Mouse (Mus musculus): ENCODE data around the gene Apoh. TPM values are rescaled to one million over a fixed set of nuclear protein-coding genes. Genes with fewer than 3 reads are reported as not detected.

The Apoh gene
- polyA plus RNA-seq, 1 experiment from 2014 or later = not detected

- H3K36me3 ChIP-seq (ENCODE audit: control insufficient read depth, insufficient read depth, low read length) = no peaks in the 10 kb centered on the region
- no peak overlapping the region for H3K4me3 ChIP-seq (ENCODE audit: low read depth, low read length)
- H3K9ac ChIP-seq (replicated peaks; ENCODE audit: low read depth, low read length) = no peak overlapping the region
- WGBS = 89% methylated on average over 2 of the region's 2 CpGs
- ATAC-seq (ENCODE audit: low read depth) = no peak
- H3K4me1 ChIP-seq (ENCODE audit: control insufficient read depth, insufficient read depth, low read length) = no peaks in the 10 kb centered on the region
- H3K9me3 ChIP-seq (ENCODE audit: control insufficient read depth, low read length) = no peaks in the 10 kb centered on the region
- H3K4me2 ChIP-seq (ENCODE audit: low read depth, low read length) = no peak overlapping the region
- H3K27ac ChIP-seq (ENCODE audit: low read depth, low read length) = no peak overlapping the region
- H3K27me3 ChIP-seq (ENCODE audit: control insufficient read depth, insufficient read depth, low read length) = no peaks in the 10 kb centered on the region
Measured at GRCm38 (mm10) chr11:108322156-108322555, 21.0 kb upstream of the Apoh start.

DNA sequence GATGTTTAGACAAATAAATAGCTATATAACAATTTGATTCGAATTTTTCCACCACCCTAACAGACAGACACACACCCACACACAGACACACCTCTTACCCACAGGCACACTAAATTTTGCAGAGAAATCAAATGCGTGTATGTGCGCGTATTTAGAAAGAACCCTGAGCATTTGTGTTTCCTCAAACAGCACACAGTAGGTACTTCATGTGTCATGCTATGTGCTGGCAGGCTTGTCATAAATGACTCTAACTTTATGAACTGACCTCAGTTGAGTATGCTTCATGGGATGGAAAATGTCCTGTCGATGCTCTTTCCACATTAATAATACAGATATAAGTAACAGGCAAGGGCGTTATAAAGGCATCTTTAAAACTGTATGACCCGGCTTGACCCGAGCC is 17.2 kb upstream of the Apoh start:
- Histone ChIP-seq H3K9me3 (ENCODE audit: control insufficient read depth, low read length) (no peaks in the 10 kb centered on the region), H3K4me1 (ENCODE audit: control insufficient read depth, insufficient read depth, low read length) (no peaks in the 10 kb centered on the region), H3K27me3 (ENCODE audit: control insufficient read depth, insufficient read depth, low read length) (no peaks in the 10 kb centered on the region), H3K27ac (ENCODE audit: low read depth, low read length) (no peak overlapping the region), H3K4me2 (ENCODE audit: low read depth, low read length) (no peak overlapping the region), H3K4me3 (ENCODE audit: low read depth, low read length) (no peak overlapping the region), H3K36me3 (ENCODE audit: control insufficient read depth, insufficient read depth, low read length) (no peaks in the 10 kb centered on the region), H3K9ac (replicated peaks; ENCODE audit: low read depth, low read length) (no peak overlapping the region)
- no peak for ATAC-seq (ENCODE audit: low read depth)
- WGBS = 88% methylated on average over 8 of the region's 8 CpGs

GRCm38 (mm10) chr11:108330818-108331217 is 12.3 kb upstream of the Apoh start:
- Histone ChIP-seq H3K27me3 (ENCODE audit: control insufficient read depth, insufficient read depth, low read length) (no peaks in the 10 kb centered on the region), H3K4me2 (ENCODE audit: low read depth, low read length) (no peak overlapping the region), H3K9me3 (ENCODE audit: control insufficient read depth, low read length) (no peaks in the 10 kb centered on the region), H3K36me3 (ENCODE audit: control insufficient read depth, insufficient read depth, low read length) (no peaks in the 10 kb centered on the region), H3K4me1 (ENCODE audit: control insufficient read depth, insufficient read depth, low read length) (no peaks in the 10 kb centered on the region), H3K27ac (ENCODE audit: low read depth, low read length) (no peak overlapping the region), H3K4me3 (ENCODE audit: low read depth, low read length) (no peak overlapping the region), H3K9ac (replicated peaks; ENCODE audit: low read depth, low read length) (no peak overlapping the region)
- ATAC-seq (ENCODE audit: low read depth) = no peak
- WGBS = 82% methylated on average over 11 of the region's 11 CpGs

- H3K4me2 ChIP-seq (ENCODE audit: low read depth, low read length) = no peak overlapping the region
- no peaks in the 10 kb centered on the region for H3K27me3 ChIP-seq (ENCODE audit: control insufficient read depth, insufficient read depth, low read length)
- 18% methylated on average over 5 of the region's 5 CpGs for WGBS
- H3K27ac ChIP-seq (ENCODE audit: low read depth, low read length) = no peak overlapping the region
- ATAC-seq (ENCODE audit: low read depth) = no peak
- H3K4me3 ChIP-seq (ENCODE audit: low read depth, low read length) = no peak overlapping the region
- no peaks in the 10 kb centered on the region for H3K4me1 ChIP-seq (ENCODE audit: control insufficient read depth, insufficient read depth, low read length)
- no peak overlapping the region for H3K9ac ChIP-seq (replicated peaks; ENCODE audit: low read depth, low read length)
- H3K9me3 ChIP-seq (ENCODE audit: control insufficient read depth, low read length) = no peaks in the 10 kb centered on the region
- no peaks in the 10 kb centered on the region for H3K36me3 ChIP-seq (ENCODE audit: control insufficient read depth, insufficient read depth, low read length)
Measured at GRCm38 (mm10) chr11:108333006-108333405, 10.1 kb upstream of the Apoh start.

GRCm38 (mm10) chr11:108333583-108334379 is 9.4 kb upstream of the Apoh start:
- no peak overlapping the region for H3K4me2 ChIP-seq (ENCODE audit: low read depth, low read length)
- H3K4me1 ChIP-seq (ENCODE audit: control insufficient read depth, insufficient read depth, low read length) = no peaks in the 10 kb centered on the region
- no peak for ATAC-seq (ENCODE audit: low read depth)
- no peak overlapping the region for H3K9ac ChIP-seq (replicated peaks; ENCODE audit: low read depth, low read length)
- H3K27me3 ChIP-seq (ENCODE audit: control insufficient read depth, insufficient read depth, low read length) = no peaks in the 10 kb centered on the region
- H3K9me3 ChIP-seq (ENCODE audit: control insufficient read depth, low read length) = no peaks in the 10 kb centered on the region
- H3K4me3 ChIP-seq (ENCODE audit: low read depth, low read length) = no peak overlapping the region
- no peak overlapping the region for H3K27ac ChIP-seq (ENCODE audit: low read depth, low read length)
- H3K36me3 ChIP-seq (ENCODE audit: control insufficient read depth, insufficient read depth, low read length) = no peaks in the 10 kb centered on the region
- WGBS = 28% methylated on average over 8 of the region's 8 CpGs

- Histone ChIP-seq H3K9ac (replicated peaks; ENCODE audit: low read depth, low read length) (no peak overlapping the region), H3K27ac (ENCODE audit: low read depth, low read length) (no peak overlapping the region), H3K27me3 (ENCODE audit: control insufficient read depth, insufficient read depth, low read length) (no peaks in the 10 kb centered on the region), H3K4me1 (ENCODE audit: control insufficient read depth, insufficient read depth, low read length) (no peaks in the 10 kb centered on the region), H3K36me3 (ENCODE audit: control insufficient read depth, insufficient read depth, low read length) (no peaks in the 10 kb centered on the region), H3K4me2 (ENCODE audit: low read depth, low read length) (no peak overlapping the region), H3K9me3 (ENCODE audit: control insufficient read depth, low read length) (no peaks in the 10 kb centered on the region), H3K4me3 (ENCODE audit: low read depth, low read length) (no peak overlapping the region)
- 67% methylated on average over 2 of the region's 3 CpGs for WGBS
- ATAC-seq (ENCODE audit: low read depth) = no peak
Measured at GRCm38 (mm10) chr11:108334658-108335057, 8.5 kb upstream of the Apoh start.

- Histone ChIP-seq H3K4me1 (ENCODE audit: control insufficient read depth, insufficient read depth, low read length) (no peaks in the 10 kb centered on the region), H3K36me3 (ENCODE audit: control insufficient read depth, insufficient read depth, low read length) (no peaks in the 10 kb centered on the region), H3K9ac (replicated peaks; ENCODE audit: low read depth, low read length) (no peak overlapping the region), H3K27ac (ENCODE audit: low read depth, low read length) (no peak overlapping the region), H3K27me3 (ENCODE audit: control insufficient read depth, insufficient read depth, low read length) (no peaks in the 10 kb centered on the region), H3K9me3 (ENCODE audit: control insufficient read depth, low read length) (no peaks in the 10 kb centered on the region), H3K4me3 (ENCODE audit: low read depth, low read length) (no peak overlapping the region), H3K4me2 (ENCODE audit: low read depth, low read length) (no peak overlapping the region)
- WGBS = 91% methylated on average over 4 of the region's 4 CpGs
- no peak for ATAC-seq (ENCODE audit: low read depth)
Measured at GRCm38 (mm10) chr11:108335536-108335935, 7.6 kb upstream of the Apoh start.

DNA sequence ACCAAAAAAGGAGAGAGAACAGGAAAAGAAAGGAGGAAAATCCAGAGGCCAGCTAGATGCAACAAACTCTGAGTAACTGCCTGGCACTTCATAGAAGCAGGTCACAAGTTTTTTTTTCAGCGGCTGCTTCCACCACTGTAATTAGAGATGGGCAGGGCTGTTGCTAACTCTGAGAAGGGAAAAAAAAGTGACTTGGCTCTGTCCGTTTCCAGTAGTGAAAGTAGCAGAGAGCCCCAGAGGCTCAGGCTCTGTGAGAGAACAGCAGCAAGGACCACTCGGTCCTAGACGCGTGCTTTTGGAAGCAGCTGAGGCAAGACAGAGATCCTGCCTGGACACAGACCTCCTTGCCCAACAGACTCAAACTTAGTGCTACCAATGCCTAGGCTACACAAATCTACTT is 6.7 kb upstream of the Apoh start:
- H3K36me3 ChIP-seq (ENCODE audit: control insufficient read depth, insufficient read depth, low read length) = no peaks in the 10 kb centered on the region
- no peaks in the 10 kb centered on the region for H3K27me3 ChIP-seq (ENCODE audit: control insufficient read depth, insufficient read depth, low read length)
- 53% methylated on average over 5 of the region's 5 CpGs for WGBS
- no peak for ATAC-seq (ENCODE audit: low read depth)
- no peak overlapping the region for H3K4me2 ChIP-seq (ENCODE audit: low read depth, low read length)
- H3K4me1 ChIP-seq (ENCODE audit: control insufficient read depth, insufficient read depth, low read length) = no peaks in the 10 kb centered on the region
- H3K9ac ChIP-seq (replicated peaks; ENCODE audit: low read depth, low read length) = no peak overlapping the region
- no peak overlapping the region for H3K27ac ChIP-seq (ENCODE audit: low read depth, low read length)
- no peak overlapping the region for H3K4me3 ChIP-seq (ENCODE audit: low read depth, low read length)
- H3K9me3 ChIP-seq (ENCODE audit: control insufficient read depth, low read length) = no peaks in the 10 kb centered on the region

- Histone ChIP-seq H3K4me2 (ENCODE audit: low read depth, low read length) (no peak overlapping the region), H3K4me1 (ENCODE audit: control insufficient read depth, insufficient read depth, low read length) (peaks cover 6% of the 10 kb centered on the region; the same call in 1 of the 2 replicates), H3K4me3 (ENCODE audit: low read depth, low read length) (no peak overlapping the region), H3K27me3 (ENCODE audit: control insufficient read depth, insufficient read depth, low read length) (no peaks in the 10 kb centered on the region), H3K36me3 (ENCODE audit: control insufficient read depth, insufficient read depth, low read length) (no peaks in the 10 kb centered on the region), H3K9ac (replicated peaks; ENCODE audit: low read depth, low read length) (no peak overlapping the region), H3K27ac (ENCODE audit: low read depth, low read length) (no peak overlapping the region), H3K9me3 (ENCODE audit: control insufficient read depth, low read length) (no peaks in the 10 kb centered on the region)
- WGBS = 90% methylated on average over 4 of the region's 4 CpGs
- ATAC-seq (ENCODE audit: low read depth) = no peak
Measured at GRCm38 (mm10) chr11:108340293-108340692, 2.9 kb upstream of the Apoh start.
